Mouse (Mus musculus): ENCODE data around the gene Spata48. TPM values are rescaled to one million over a fixed set of nuclear protein-coding genes. Genes with fewer than 3 reads are reported as not detected.

Gene Spata48
- 0.69 and 2.4 TPM in 2 replicates for polyA plus RNA-seq (2012; rRNA removed)

GRCm38 (mm10) chr11:11461635-11462560 is at the start of gene Spata48, which contains the start of gene Zpbp:
Spata48 (plus strand) TSS chr11:11462094.
Zpbp (minus strand) TSS chr11:11462408.

Other genes starting within 250 kb of the Spata48 start
- gene Zpbp, start 314 bp downstream of the Spata48 start, polyA plus RNA-seq (2012; rRNA removed) = not detected in 2 replicates
- not detected in 2 replicates for gene 4930512M02Rik, start 165.7 kb downstream of the Spata48 start, polyA plus RNA-seq (2012; rRNA removed)
- 1.9 and 2.3 TPM in 2 replicates for gene Ikzf1, start 222.9 kb downstream of the Spata48 start, polyA plus RNA-seq (2012; rRNA removed)